Mouse (Mus musculus) MEL (cell line): ENCODE measurements at regions not wholly inside any gene's neighbourhood (a gene's known extent, or its start where the extent isn't known, plus 50 kb on each side); places are given as distances from the start of the nearest gene placed in this dataset.

Experiments used
- DNase-seq: peaks from one replicate; pipeline ENCODE4 v3.0.0; 2011; ENCODE audit warnings: low read depth, low spot score
- H3K27ac ChIP-seq: 2 replicates; pipeline ENCODE4 v1.5.1; 2012; ENCODE audit warnings: low read depth, mild to moderate bottlenecking, control low read depth, low read length, moderate library complexity; ENCODE audit not compliant: control insufficient read depth
- H3K27me3 ChIP-seq, 2 experiments: fragments of 150-350 bp in 1 of 2; sonication (generic) in 1 of 2; 2 replicates each; pipeline ENCODE4 v1.6.1; 2012; ENCODE audit warnings: low read length in 2 of 2, mild to moderate bottlenecking in 2 of 2, improper control_type of control experiment in 1 of 2, moderate library complexity in 1 of 2; ENCODE audit not compliant: insufficient read depth in 2 of 2, control insufficient read depth in 1 of 2
- H3K36me3 ChIP-seq, 2 experiments: 2 replicates each; pipeline ENCODE4 v1.6.1; 2012 to 2014; ENCODE audit warnings: low read length in 2 of 2, improper control_type of control experiment in 1 of 2, inconsistent platforms in 1 of 2, mild to moderate bottlenecking in 1 of 2; ENCODE audit not compliant: insufficient read depth in 2 of 2, control insufficient read depth in 1 of 2
- H3K4me1 ChIP-seq, 2 experiments: fragments of 150-350 bp in 1 of 2; sonication (generic) in 1 of 2; 2 replicates each; pipeline ENCODE4 v1.6.1; 2012; ENCODE audit warnings: low read length in 2 of 2, improper control_type of control experiment in 1 of 2, mild to moderate bottlenecking in 1 of 2; ENCODE audit not compliant: insufficient read depth in 2 of 2, control insufficient read depth in 1 of 2
- H3K4me3 ChIP-seq, 2 experiments: fragments of 150-350 bp in 1 of 2; sonication (generic) in 1 of 2; 2 replicates each; pipeline ENCODE4 v1.5.1; 2012; ENCODE audit warnings: low read depth in 2 of 2, low read length in 2 of 2, mild to moderate bottlenecking in 2 of 2, moderate library complexity in 2 of 2, control low read depth in 1 of 2, improper control_type of control experiment in 1 of 2; ENCODE audit not compliant: control insufficient read depth in 1 of 2, insufficient read depth in 1 of 2
- H3K79me2 ChIP-seq: 2 replicates; pipeline ENCODE4 v1.6.1; 2012; ENCODE audit warnings: mild to moderate bottlenecking, low read length, moderate library complexity; ENCODE audit not compliant: control insufficient read depth, poor library complexity, insufficient read depth
- H3K9ac ChIP-seq: 2 replicates; pipeline ENCODE4 v1.6.1; 2012; ENCODE audit warnings: low read depth, mild to moderate bottlenecking, control low read depth, low read length, moderate library complexity; ENCODE audit not compliant: control insufficient read depth, poor library complexity, severe bottlenecking
- H3K9me3 ChIP-seq: fragments of 150-350 bp; sonication (generic); replicated peaks from 2 replicates; pipeline ENCODE4 v1.6.1; 2012; ENCODE audit warnings: mild to moderate bottlenecking, low read length, improper control_type of control experiment, moderate library complexity; ENCODE audit not compliant: insufficient read depth
- CHD2 ChIP-seq: IDR thresholded peaks from 2 replicates; pipeline ENCODE4 v1.6.1; 2011; ENCODE audit warnings: low read length, improper control_type of control experiment
- CTCF ChIP-seq, 3 experiments: IDR thresholded peaks in 2 of 3; conservative IDR thresholded peaks in 1 of 3; 2 replicates each; pipeline ENCODE4 v1.5.1; 2011 to 2012; ENCODE audit warnings: low read length in 3 of 3, low read depth in 2 of 3, mild to moderate bottlenecking in 2 of 3, improper control_type of control experiment in 1 of 3, inconsistent platforms in 1 of 3, mixed read lengths in 1 of 3, moderate library complexity in 1 of 3; ENCODE audit not compliant: control insufficient read depth in 1 of 3, insufficient read depth in 1 of 3, poor library complexity in 1 of 3, severe bottlenecking in 1 of 3
- ELF1 ChIP-seq: IDR thresholded peaks from 2 replicates; pipeline ENCODE4 v1.6.1; 2014; ENCODE audit warnings: low read depth, mild to moderate bottlenecking, inconsistent platforms, low read length, improper control_type of control experiment, moderate library complexity
- EP300 ChIP-seq, 2 experiments: IDR thresholded peaks; 2 replicates each; pipeline ENCODE4 v1.6.1; 2011; ENCODE audit warnings: improper control_type of control experiment in 2 of 2, low read length in 2 of 2, low read depth in 1 of 2, mild to moderate bottlenecking in 1 of 2
- GABPA ChIP-seq: IDR thresholded peaks from 2 replicates; pipeline ENCODE4 v1.6.1; 2012; ENCODE audit warnings: low read depth, mild to moderate bottlenecking, inconsistent platforms, low read length, improper control_type of control experiment, moderate library complexity
- GATA1 ChIP-seq: IDR thresholded peaks from 2 replicates; pipeline ENCODE4 v1.6.1; 2011; ENCODE audit warnings: low read depth, low read length, improper control_type of control experiment
- HCFC1 ChIP-seq: IDR thresholded peaks from 2 replicates; pipeline ENCODE4 v1.6.1; 2012; ENCODE audit warnings: low read depth, mild to moderate bottlenecking, inconsistent platforms, low read length, improper control_type of control experiment, moderate library complexity
- JUND ChIP-seq: IDR thresholded peaks from 2 replicates; pipeline ENCODE4 v1.6.1; 2011; ENCODE audit warnings: low read depth, mild to moderate bottlenecking, improper control_type of control experiment, low read length
- MAX ChIP-seq: IDR thresholded peaks from 2 replicates; pipeline ENCODE4 v1.6.1; 2011; ENCODE audit warnings: low read length, improper control_type of control experiment
- MAZ ChIP-seq: IDR thresholded peaks from 2 replicates; pipeline ENCODE4 v1.6.1; 2012; ENCODE audit warnings: low read depth, mild to moderate bottlenecking, inconsistent platforms, low read length, improper control_type of control experiment
- MEF2A ChIP-seq: IDR thresholded peaks from 2 replicates; pipeline ENCODE4 v1.6.1; 2014; ENCODE audit warnings: low read depth, mild to moderate bottlenecking, inconsistent platforms, low read length, improper control_type of control experiment; ENCODE audit not compliant: poor library complexity, insufficient replicate concordance, severe bottlenecking; ENCODE audit errors: extremely low read depth
- MYB ChIP-seq: IDR thresholded peaks from 2 replicates; pipeline ENCODE4 v1.6.1; 2011; ENCODE audit warnings: mild to moderate bottlenecking, low read depth, low read length, improper control_type of control experiment
- NELFE ChIP-seq: IDR thresholded peaks from 2 replicates; pipeline ENCODE4 v1.6.1; 2011; ENCODE audit warnings: low read depth, low read length, improper control_type of control experiment
- NRF1 ChIP-seq: IDR thresholded peaks from 2 replicates; pipeline ENCODE4 v1.6.1; 2014; ENCODE audit warnings: low read depth, mild to moderate bottlenecking, inconsistent platforms, low read length, improper control_type of control experiment, moderate library complexity; ENCODE audit not compliant: poor library complexity, insufficient read depth, severe bottlenecking
- POLR2AphosphoS2 ChIP-seq: IDR thresholded peaks from 2 replicates; pipeline ENCODE4 v1.6.1; 2011; ENCODE audit warnings: low read length, improper control_type of control experiment
- RAD21 ChIP-seq: IDR thresholded peaks from 2 replicates; pipeline ENCODE4 v1.6.1; 2011; ENCODE audit warnings: mild to moderate bottlenecking, low read depth, low read length, improper control_type of control experiment
- RCOR1 ChIP-seq: IDR thresholded peaks from 2 replicates; pipeline ENCODE4 v1.6.1; 2012; ENCODE audit warnings: low read depth, mild to moderate bottlenecking, inconsistent platforms, low read length, improper control_type of control experiment
- TBP ChIP-seq: IDR thresholded peaks from 2 replicates; pipeline ENCODE4 v1.8.0; 2011; ENCODE audit warnings: low read depth, low read length, improper control_type of control experiment
- TCF12 ChIP-seq: IDR thresholded peaks from 2 replicates; pipeline ENCODE4 v1.6.1; 2014; ENCODE audit warnings: low read depth, mild to moderate bottlenecking, inconsistent platforms, low read length, improper control_type of control experiment, moderate library complexity
- USF2 ChIP-seq, 2 experiments: IDR thresholded peaks; 2 replicates each; pipeline ENCODE4 v1.6.1; 2011 to 2012; ENCODE audit warnings: improper control_type of control experiment in 2 of 2, low read length in 2 of 2, borderline replicate concordance in 1 of 2, inconsistent platforms in 1 of 2, low read depth in 1 of 2, mild to moderate bottlenecking in 1 of 2; ENCODE audit not compliant: insufficient read depth in 1 of 2
- ZC3H11A ChIP-seq: IDR thresholded peaks from 2 replicates; pipeline ENCODE4 v1.6.1; 2012; ENCODE audit warnings: low read depth, mild to moderate bottlenecking, inconsistent platforms, low read length, improper control_type of control experiment
- ZMIZ1 ChIP-seq: IDR thresholded peaks from 2 replicates; pipeline ENCODE4 v1.6.1; 2012; ENCODE audit warnings: low read depth, mild to moderate bottlenecking, inconsistent platforms, low read length, improper control_type of control experiment, moderate library complexity
- ZNF384 ChIP-seq: IDR thresholded peaks from 2 replicates; pipeline ENCODE4 v1.6.1; 2012; ENCODE audit warnings: low read depth, mild to moderate bottlenecking, inconsistent platforms, low read length, improper control_type of control experiment

GRCm38 (mm10) chr12:92646634-92647033 lies 797.7 kb upstream of the Sel1l start:
- Histone ChIP-seq H3K9ac (no peak overlapping the region), H3K27ac (no peak overlapping the region), H3K4me3 (no peak overlapping the region), H3K27me3 (no peaks in the 10 kb centered on the region), H3K79me2 (no peaks in the 10 kb centered on the region), H3K4me1 (no peaks in the 10 kb centered on the region), H3K36me3 (no peaks in the 10 kb centered on the region), H3K9me3 (no peaks in the 10 kb centered on the region)
- DNase-seq: no peak
- no peak for TF ChIP-seq RAD21
- no peak for TF ChIP-seq HCFC1
- no peak for TF ChIP-seq GATA1
- no peak for TF ChIP-seq TBP
- TF ChIP-seq RCOR1: no peak
- TF ChIP-seq ELF1: no peak
- TF ChIP-seq, all 39 proteins: peak for 0

GRCm38 (mm10) chr12:92645006-92645624 lies 796.2 kb upstream of the Sel1l start:
- H3K9ac ChIP-seq: no peak overlapping the region
- no peaks in the 10 kb centered on the region for H3K79me2 ChIP-seq
- H3K9me3 ChIP-seq: no peaks in the 10 kb centered on the region
- no peaks in the 10 kb centered on the region for H3K27me3 ChIP-seq
- TF ChIP-seq RAD21: no peak
- TF ChIP-seq NELFE: no peak
- no peak for TF ChIP-seq CTCF (IDR thresholded peaks at IDR 0.05 in 2 of 3, conservative IDR thresholded peaks at IDR 0.05 in 1 of 3; ENCODE audit: control insufficient read depth in 1 of 3, insufficient read depth in 1 of 3, low read depth in 2 of 3, low read length in 3 of 3, poor library complexity in 1 of 3, severe bottlenecking in 1 of 3)
- no peak for TF ChIP-seq MAX
- TF ChIP-seq ZMIZ1: no peak
- TF ChIP-seq, all 39 proteins: peak for 0
- Histone ChIP-seq H3K4me1 (no peaks in the 10 kb centered on the region), H3K36me3 (no peaks in the 10 kb centered on the region), H3K4me3 (no peak overlapping the region), H3K27ac (no peak overlapping the region)
- no peak for DNase-seq

GRCm38 (mm10) chr12:92619120-92619519 lies 770.2 kb upstream of the Sel1l start:
- Histone ChIP-seq H3K27ac (no peak overlapping the region), H3K4me3 (no peak overlapping the region), H3K79me2 (no peaks in the 10 kb centered on the region), H3K36me3 (no peaks in the 10 kb centered on the region), H3K27me3 (no peaks in the 10 kb centered on the region), H3K9ac (no peak overlapping the region), H3K4me1 (no peaks in the 10 kb centered on the region), H3K9me3 (no peaks in the 10 kb centered on the region)
- peak; percentile 6 for DNase-seq
- no peak for TF ChIP-seq USF2 (IDR thresholded peaks at IDR 0.05; ENCODE audit: borderline replicate concordance in 1 of 2, insufficient read depth in 1 of 2, low read depth in 1 of 2, low read length in 2 of 2)
- no peak for TF ChIP-seq ELF1
- no peak for TF ChIP-seq TCF12
- no peak for TF ChIP-seq MAZ
- no peak for TF ChIP-seq NRF1
- no peak for TF ChIP-seq CHD2
- TF ChIP-seq NELFE: no peak
- TF ChIP-seq JUND: no peak
- TF ChIP-seq ZC3H11A: no peak
- TF ChIP-seq GABPA: no peak
- TF ChIP-seq MYB: no peak
- no peak for TF ChIP-seq EP300 (IDR thresholded peaks at IDR 0.05; ENCODE audit: low read depth in 1 of 2, low read length in 2 of 2)
- TF ChIP-seq GATA1: no peak
- no peak for TF ChIP-seq ZNF384
- no peak for TF ChIP-seq MEF2A
- no peak for TF ChIP-seq CTCF (IDR thresholded peaks at IDR 0.05 in 2 of 3, conservative IDR thresholded peaks at IDR 0.05 in 1 of 3; ENCODE audit: control insufficient read depth in 1 of 3, insufficient read depth in 1 of 3, low read depth in 2 of 3, low read length in 3 of 3, poor library complexity in 1 of 3, severe bottlenecking in 1 of 3)
- no peak for TF ChIP-seq POLR2AphosphoS2
